Mouse (Mus musculus): ENCODE data around the gene Dlgap3.

- TF ChIP-seq CTCF (conservative IDR thresholded peaks at IDR 0.05; ENCODE audit: insufficient read depth, insufficient read length, low read depth, low read length) (no peak), POLR2A (IDR thresholded peaks at IDR 0.05; ENCODE audit: low read depth, low read length) (no peak)
Observed at GRCm38 (mm10) chr4:127216251-127216651, 47.2 kb downstream of the Dlgap3 start.
